In genomic region chr5:105868593-105868992, GRCm38 (mm10) we compare ENCODE assay signal across 8 mouse cellular contexts. TPM values are rescaled to one million over a fixed set of nuclear protein-coding genes. Genes with fewer than 3 reads are reported as not detected.
DNase-seq lines count a peak whose midpoint lies in the region; ATAC-seq and TF ChIP-seq lines count a peak whose summit lies in the region.

No protein-coding gene starts in this region.

- peak; percentile 49; the same call in 1 of the 2 replicates for ATAC-seq in erythroid progenitor cell, adult 5-6 weeks (replicated peaks; ENCODE audit: low FRiP score, poor library complexity, severe bottlenecking)
- no peak; the same call in 1 of the 2 replicates for ATAC-seq in heart, embryonic 15.5 days (replicated peaks; ENCODE audit: insufficient number of reproducible peaks, insufficient read depth, low FRiP score, low read depth)
- ATAC-seq in kidney, postnatal 0 days (replicated peaks; ENCODE audit: low FRiP score, low read depth) = peak; percentile 58
- ATAC-seq in liver, embryonic 13.5 days (ENCODE audit: low read depth) = no peak
- ATAC-seq in neural tube, embryonic 12.5 days (ENCODE audit: low FRiP score, low read depth) = peak; percentile 57
- peak; percentile 28; the same call in 1 of the 2 replicates for ATAC-seq in stomach, postnatal 0 days (ENCODE audit: low FRiP score, low TSS enrichment)

- no peak overlapping the region for H3K4me3 ChIP-seq in CH12.LX (replicated peaks in 1 of 3; ENCODE audit: low read depth in 2 of 3, low read length in 2 of 3, poor library complexity in 1 of 3)
- H3K4me3 ChIP-seq in heart, embryonic 15.5 days = no peak overlapping the region
- H3K4me3 ChIP-seq in kidney, postnatal 0 days (replicated peaks; ENCODE audit: low read depth, low read length) = no peak overlapping the region
- no peak overlapping the region for H3K4me3 ChIP-seq in liver, embryonic 13.5 days (replicated peaks)
- H3K4me3 ChIP-seq in neural tube, embryonic 12.5 days = no peak overlapping the region
- no peak overlapping the region for H3K4me3 ChIP-seq in stomach, postnatal 0 days (ENCODE audit: low read depth, low read length)

- no peak overlapping the region for H3K4me2 ChIP-seq in CH12.LX (ENCODE audit: insufficient read depth, low read depth, poor library complexity, severe bottlenecking)
- peak overlapping the region; percentile 28; the same call in 1 of the 2 replicates for H3K4me2 ChIP-seq in heart, embryonic 15.5 days
- H3K4me2 ChIP-seq in kidney, postnatal 0 days (ENCODE audit: low read length) = no peak overlapping the region
- no peak overlapping the region for H3K4me2 ChIP-seq in liver, embryonic 13.5 days
- H3K4me2 ChIP-seq in neural tube, embryonic 12.5 days (replicated peaks) = no peak overlapping the region
- no peak overlapping the region for H3K4me2 ChIP-seq in stomach, postnatal 0 days (replicated peaks; ENCODE audit: low read depth)

- H3K9me3 ChIP-seq in CH12.LX (replicated peaks; ENCODE audit: low read length) = no peaks in the 10 kb centered on the region
- no peaks in the 10 kb centered on the region for H3K9me3 ChIP-seq in heart, embryonic 15.5 days (replicated peaks)
- no peaks in the 10 kb centered on the region for H3K9me3 ChIP-seq in kidney, postnatal 0 days (replicated peaks; ENCODE audit: low read length)
- H3K9me3 ChIP-seq in liver, embryonic 13.5 days (replicated peaks) = no peaks in the 10 kb centered on the region
- no peaks in the 10 kb centered on the region for H3K9me3 ChIP-seq in neural tube, embryonic 12.5 days
- H3K9me3 ChIP-seq in stomach, postnatal 0 days (ENCODE audit: control insufficient read depth, low read length) = no peaks in the 10 kb centered on the region

- no peaks in the 10 kb centered on the region for H3K79me2 ChIP-seq in CH12.LX (replicated peaks; ENCODE audit: control insufficient read depth, extremely low read depth, insufficient read depth, poor library complexity, severe bottlenecking)

- no peaks in the 10 kb centered on the region for H3K36me3 ChIP-seq in CH12.LX (replicated peaks in 1 of 2; ENCODE audit: control insufficient read depth in 1 of 2, insufficient read depth in 1 of 2, low read length in 1 of 2)
- no peaks in the 10 kb centered on the region for H3K36me3 ChIP-seq in heart, embryonic 15.5 days
- no peaks in the 10 kb centered on the region for H3K36me3 ChIP-seq in kidney, postnatal 0 days (ENCODE audit: insufficient read depth, low read length)
- H3K36me3 ChIP-seq in liver, embryonic 13.5 days = no peaks in the 10 kb centered on the region
- H3K36me3 ChIP-seq in neural tube, embryonic 12.5 days = no peaks in the 10 kb centered on the region
- no peaks in the 10 kb centered on the region for H3K36me3 ChIP-seq in stomach, postnatal 0 days (ENCODE audit: control insufficient read depth, insufficient read depth, low read length)

- peak; percentile 75 for DNase-seq in CH12.LX (ENCODE audit: extremely low read depth)
- peak; percentile 92 for DNase-seq in brain, embryonic 14.5 days (ENCODE audit: low read depth)
- DNase-seq in kidney, postnatal 0 days (ENCODE audit: low spot score) = peak; percentile 93
- DNase-seq in liver, embryonic 13.5 days = peak; percentile 47
- peak; percentile 83 for DNase-seq in stomach, postnatal 0 days (ENCODE audit: low spot score)

- TF ChIP-seq RAD21 in CH12.LX (IDR thresholded peaks at IDR 0.05; ENCODE audit: low read depth, low read length) = peak; percentile 97

- TF ChIP-seq POLR2A in CH12.LX (IDR thresholded peaks at IDR 0.05; ENCODE audit: low read depth, low read length) = no peak
- no peak for TF ChIP-seq POLR2A in brain, embryonic 14.5 days (IDR thresholded peaks at IDR 0.05; ENCODE audit: borderline replicate concordance, extremely low read depth, insufficient read depth, insufficient read length, poor library complexity, severe bottlenecking)

- no peak for TF ChIP-seq EP300 in CH12.LX (IDR thresholded peaks at IDR 0.05; ENCODE audit: low read length)
- no peak for TF ChIP-seq EP300 in stomach, postnatal 0 days (optimal IDR thresholded peaks at IDR 0.05)

- H3K4me1 ChIP-seq in CH12.LX (ENCODE audit: control insufficient read depth in 1 of 2, insufficient read depth in 2 of 2) = peaks cover 4 to 7% of the 10 kb centered on the region in 2 experiments; a peak in 1 of 4 replicates
- peaks cover 15% of the 10 kb centered on the region for H3K4me1 ChIP-seq in heart, embryonic 15.5 days (replicated peaks)
- peaks cover 4% of the 10 kb centered on the region; the same call in 1 of the 2 replicates for H3K4me1 ChIP-seq in kidney, postnatal 0 days (replicated peaks; ENCODE audit: insufficient read depth, low read length)
- H3K4me1 ChIP-seq in liver, embryonic 13.5 days (replicated peaks) = peaks cover 13% of the 10 kb centered on the region
- peaks cover 13% of the 10 kb centered on the region for H3K4me1 ChIP-seq in neural tube, embryonic 12.5 days
- H3K4me1 ChIP-seq in stomach, postnatal 0 days (replicated peaks; ENCODE audit: control insufficient read depth, insufficient read depth) = no peaks in the 10 kb centered on the region

- H3K27ac ChIP-seq in CH12.LX (ENCODE audit: insufficient read depth, low read depth) = no peak overlapping the region
- H3K27ac ChIP-seq in heart, embryonic 15.5 days = peak overlapping the region; percentile 46
- 0 out of 2 replicates have a peak overlapping the region, but pooled peaks have one; percentile 31 for H3K27ac ChIP-seq in kidney, postnatal 0 days
- no peak overlapping the region for H3K27ac ChIP-seq in liver, embryonic 13.5 days
- H3K27ac ChIP-seq in neural tube, embryonic 12.5 days = no peak overlapping the region
- H3K27ac ChIP-seq in stomach, postnatal 0 days (replicated peaks) = no peak overlapping the region

- H3K9ac ChIP-seq in CH12.LX (ENCODE audit: insufficient read depth, low read depth) = no peak overlapping the region
- no peak overlapping the region for H3K9ac ChIP-seq in heart, embryonic 15.5 days
- H3K9ac ChIP-seq in kidney, postnatal 0 days (ENCODE audit: low read depth, low read length) = no peak overlapping the region
- H3K9ac ChIP-seq in liver, embryonic 13.5 days = no peak overlapping the region
- no peak overlapping the region for H3K9ac ChIP-seq in neural tube, embryonic 12.5 days
- no peak overlapping the region for H3K9ac ChIP-seq in stomach, postnatal 0 days (ENCODE audit: low read length)

- in situ Hi-C loops in CH12.LX (cut with MboI; ENCODE audit: low pct_ligation_motif_present, low pct_unique_long_range_greater_than_20kb, low sequenced_read_pairs) = loop anchor here (5.0 kb wide), 2 partner anchors 176 to 371 kb away; no protein-coding TSS in a partner anchor

- no peaks in the 10 kb centered on the region for H3K27me3 ChIP-seq in CH12.LX (replicated peaks)
- H3K27me3 ChIP-seq in heart, embryonic 15.5 days = no peaks in the 10 kb centered on the region
- no peaks in the 10 kb centered on the region for H3K27me3 ChIP-seq in kidney, postnatal 0 days (ENCODE audit: insufficient read depth, low read length)
- no peaks in the 10 kb centered on the region for H3K27me3 ChIP-seq in liver, embryonic 13.5 days
- H3K27me3 ChIP-seq in neural tube, embryonic 12.5 days (replicated peaks) = no peaks in the 10 kb centered on the region
- H3K27me3 ChIP-seq in stomach, postnatal 0 days (ENCODE audit: control insufficient read depth, insufficient read depth, low read length) = no peaks in the 10 kb centered on the region

- TF ChIP-seq CTCF in CH12.LX (conservative IDR thresholded peaks at IDR 0.05 in 1 of 2, IDR thresholded peaks at IDR 0.05 in 1 of 2; ENCODE audit: low read depth in 2 of 2, low read length in 2 of 2) = peak; percentile 88 to 96
- TF ChIP-seq CTCF in brain, embryonic 14.5 days (IDR thresholded peaks at IDR 0.05; ENCODE audit: borderline replicate concordance, extremely low read depth, insufficient read depth, insufficient read length) = peak; percentile 91
- peak; percentile 98 for TF ChIP-seq CTCF in kidney, postnatal 0 days (IDR thresholded peaks at IDR 0.05; ENCODE audit: low read depth)
- peak; percentile 96 for TF ChIP-seq CTCF in stomach, postnatal 0 days (IDR thresholded peaks at IDR 0.05; ENCODE audit: low read depth)

- 27% methylated on average over 3 of the region's 3 CpGs for WGBS in heart, embryonic 15.5 days
- 31% methylated on average over 3 of the region's 3 CpGs for WGBS in kidney, postnatal 0 days
- WGBS in liver, embryonic 13.5 days (ENCODE audit: insufficient replicate concordance) = 29% methylated on average over 3 of the region's 3 CpGs
- WGBS in neural tube, embryonic 12.5 days = 27% methylated on average over 3 of the region's 3 CpGs
- WGBS in stomach, postnatal 0 days = 24% methylated on average over 3 of the region's 3 CpGs

- dilution Hi-C loops in CH12.LX (cut with MboI; ENCODE audit: extremely low pct_ligation_motif_present, extremely low pct_unique_long_range_greater_than_20kb, low sequenced_read_pairs) = no loop called here

TF ChIP-seq in CH12.LX, 34 proteins besides CTCF, POLR2A, EP300 and RAD21:
- TF ChIP-seq ZMIZ1 (IDR thresholded peaks at IDR 0.05; ENCODE audit: low read depth, low read length) (no peak), ELF1 (IDR thresholded peaks at IDR 0.05; ENCODE audit: low read depth, low read length) (0 out of 2 replicates have a peak, but pooled peaks have one; percentile 29), IRF4 (IDR thresholded peaks at IDR 0.05; ENCODE audit: low read depth, low read length) (0 out of 2 replicates have a peak, but pooled peaks have one; percentile 28), SIN3A (IDR thresholded peaks at IDR 0.05; ENCODE audit: low read length) (no peak), SMC3 (IDR thresholded peaks at IDR 0.05; ENCODE audit: low read depth, low read length) (peak; percentile 95), JUN (IDR thresholded peaks at IDR 0.05; ENCODE audit: insufficient read depth, low read depth, low read length) (no peak), ZC3H11A (IDR thresholded peaks at IDR 0.05; ENCODE audit: low read depth, low read length) (peak; percentile 93), CHD1 (IDR thresholded peaks at IDR 0.05; ENCODE audit: low read depth, low read length) (no peak), GABPA (IDR thresholded peaks at IDR 0.05; ENCODE audit: insufficient replicate concordance, low read depth, low read length) (no peak)

RNA-seq across cellular contexts. Expression of gene Zfp326, which starts 7.8 kb away (rescaled TPM):
- total RNA-seq in CH12.LX (2012; rRNA removed) (5.3 and 5.5 TPM in 2 replicates), CH12.LX (2014; rRNA removed) (7.4 and 8.7 TPM in 2 replicates)
- polyA plus RNA-seq in CH12.LX (2012; ENCODE audit: insufficient read length, low read depth) = 21.6 and 22.0 TPM in 2 replicates
- 51.5 and 58.9 TPM in 2 replicates for polyA plus RNA-seq in brain, embryonic 14.5 days (2012; rRNA removed)
- 3.8 and 5.8 TPM in 2 replicates for total RNA-seq in erythroid progenitor cell, adult 5-6 weeks (2015; ENCODE audit: low replicate concordance)
- 4.0 and 5.4 TPM in 2 replicates for total RNA-seq in erythroid progenitor cell, adult 5-6 weeks (2017; ENCODE audit: low replicate concordance)
- polyA plus RNA-seq in heart, embryonic 15.5 days (2015; fragmentation: Nextera tagmentation; extraction: Ambion mirVana) = 24.9 and 29.2 TPM in 2 replicates
- 28.9 and 32.3 TPM in 2 replicates for polyA plus RNA-seq in kidney, postnatal 0 days (2015; fragmentation: Nextera tagmentation; extraction: Ambion mirVana)
- polyA plus RNA-seq in liver, embryonic 13.5 days (2015; fragmentation: Nextera tagmentation; extraction: Ambion mirVana) = 8.5 and 9.9 TPM in 2 replicates
- 55.5 and 64.5 TPM in 2 replicates for polyA plus RNA-seq in neural tube, embryonic 12.5 days (2016; fragmentation: Nextera tagmentation; extraction: Ambion mirVana)
- polyA plus RNA-seq in stomach, postnatal 0 days (2015; fragmentation: Nextera tagmentation; extraction: Ambion mirVana) = 15.0 and 17.7 TPM in 2 replicates

Comparison
In these comparisons a context has a peak if more than half of its experiments do, and no peak if none do; other contexts are left out.
1. H3K27ac ChIP-seq: peak in heart, embryonic 15.5 days (single experiment) and kidney, postnatal 0 days (single experiment); none in CH12.LX (single experiment), liver, embryonic 13.5 days (single experiment), neural tube, embryonic 12.5 days (single experiment) and stomach, postnatal 0 days (single experiment).
2. ATAC-seq: peak in erythroid progenitor cell, adult 5-6 weeks (single experiment), kidney, postnatal 0 days (single experiment), neural tube, embryonic 12.5 days (single experiment) and stomach, postnatal 0 days (single experiment); none in heart, embryonic 15.5 days (single experiment) and liver, embryonic 13.5 days (single experiment).
3. Peak in every context shown above with its lines, with median percentiles within 50 percentile points of each other: DNase-seq and CTCF ChIP-seq.